Mouse (Mus musculus) cerebellum, adult 2 months (tissue): ENCODE results near the gene Atp1b2.

Experiments used
- CTCF ChIP-seq: fragments of 200-500 bp; IDR thresholded peaks from 2 replicates; pipeline ENCODE4 v1.5.1; 2011; ENCODE audit warnings: low read depth, mild to moderate bottlenecking, control low read depth, low read length, moderate library complexity, borderline replicate concordance; ENCODE audit not compliant: insufficient read depth
- POLR2A ChIP-seq: fragments of 200-500 bp; IDR thresholded peaks from 2 replicates; pipeline ENCODE4 v1.6.1; 2011; ENCODE audit warnings: low read length, control low read depth, borderline replicate concordance; ENCODE audit not compliant: insufficient read depth

DNA sequence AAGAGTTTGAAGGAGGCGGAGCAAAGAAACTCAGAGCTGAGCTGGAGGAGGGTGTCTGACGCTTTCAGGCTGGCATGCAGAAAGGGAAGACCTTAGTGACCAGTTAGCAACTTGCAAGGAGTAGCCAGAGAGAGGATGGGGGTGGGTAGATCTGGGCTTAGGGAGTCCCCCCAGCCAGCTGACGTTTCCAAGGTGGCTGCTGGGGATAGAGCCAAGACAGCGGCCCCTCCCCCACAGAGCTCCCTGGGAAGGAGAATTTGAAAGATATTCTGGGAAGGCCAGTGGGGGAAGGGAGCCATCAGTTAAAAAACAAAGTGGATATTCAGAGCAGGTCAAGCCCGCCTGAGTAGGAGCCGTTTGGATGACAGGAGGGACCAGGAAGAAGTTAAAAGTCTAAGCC is 5.6 kb downstream of the Atp1b2 start:
- no peak for TF ChIP-seq CTCF
- no peak for TF ChIP-seq POLR2A
